Mouse (Mus musculus) A20 (cell line): ENCODE results near the gene Sorcs2.
"Not testable (repeated sequence)": the region's sequence is repeated elsewhere in the genome, so short reads cannot be mapped to it uniquely, and the experiment has no call there.

Experiments
- DNase-seq: peaks from one replicate; pipeline ENCODE4 v3.0.0-alpha.2; 2011; ENCODE audit warnings: low read depth, low spot score

Sorcs2 gene

GRCm38 (mm10) chr5:36390591-36390927, 7.4 kb downstream of the Sorcs2 start:
- DNase-seq, result not testable (repeated sequence)

DNA sequence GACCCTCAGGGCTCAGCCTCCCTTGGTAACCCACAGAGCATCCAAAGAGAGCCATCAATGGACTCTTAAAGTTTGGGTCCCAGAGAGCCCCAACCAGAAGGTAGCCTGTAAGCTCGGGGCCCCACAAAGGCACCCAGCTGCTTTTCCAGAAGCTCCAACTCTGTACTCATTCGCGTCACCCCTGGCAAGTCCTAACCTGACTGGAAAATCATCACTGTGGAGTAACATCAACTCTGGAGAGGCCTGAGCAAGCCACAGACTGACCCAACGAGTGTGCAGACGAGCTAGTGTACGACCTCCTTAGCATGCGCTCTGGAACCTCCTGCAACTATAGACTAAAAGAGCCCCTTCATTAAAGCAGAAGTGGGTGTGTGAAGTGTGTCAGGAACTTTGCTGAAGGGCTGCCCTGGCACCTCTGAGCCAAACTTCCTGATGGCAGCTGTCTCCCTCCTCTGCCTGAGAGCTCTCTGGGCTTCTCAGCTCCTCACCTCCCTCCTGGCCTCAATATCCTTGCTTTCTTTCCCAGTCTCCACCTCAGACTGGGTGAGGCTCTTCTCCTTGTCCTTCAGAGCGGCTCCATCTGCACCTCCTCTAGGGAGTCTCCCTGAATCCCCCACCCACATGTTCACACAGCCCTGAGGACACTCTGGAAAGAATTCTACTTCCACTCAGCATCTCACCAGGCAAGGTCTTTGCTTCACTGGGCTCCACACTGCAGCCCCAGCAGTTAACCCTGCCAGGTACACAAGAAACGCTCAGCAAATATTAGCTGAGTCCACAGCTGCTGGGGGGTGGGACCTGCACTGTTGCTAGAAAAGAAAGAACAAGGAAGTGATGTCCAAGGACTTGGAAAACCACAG, 8.0 kb downstream of the Sorcs2 start:
- DNase-seq, result no peak

- no peak for DNase-seq
Observed at GRCm38 (mm10) chr5:36385062-36385461, 12.9 kb downstream of the Sorcs2 start.

DNA sequence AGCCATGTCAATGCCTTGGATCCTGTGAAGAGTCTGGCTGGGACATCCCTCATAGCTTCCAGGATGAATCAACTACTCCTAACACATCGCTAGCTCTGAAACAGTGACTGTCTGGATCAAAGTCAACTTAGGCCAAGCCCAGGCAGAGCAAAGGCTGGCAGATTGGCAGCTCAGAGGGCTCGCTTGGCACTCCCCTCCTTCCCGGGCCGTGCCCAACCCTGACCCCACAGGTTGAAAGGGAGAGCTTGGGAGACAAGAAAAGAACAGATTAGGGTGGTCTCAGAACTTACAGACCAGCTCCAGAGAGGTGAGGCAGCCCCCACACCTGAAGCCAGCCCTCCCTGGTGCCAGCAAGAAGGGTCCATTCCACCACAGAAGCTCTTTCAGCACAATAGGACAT, 14.5 kb downstream of the Sorcs2 start:
- DNase-seq, result no peak

- DNase-seq, result no peak
Observed at GRCm38 (mm10) chr5:36382721-36383120, 15.2 kb downstream of the Sorcs2 start.

DNA sequence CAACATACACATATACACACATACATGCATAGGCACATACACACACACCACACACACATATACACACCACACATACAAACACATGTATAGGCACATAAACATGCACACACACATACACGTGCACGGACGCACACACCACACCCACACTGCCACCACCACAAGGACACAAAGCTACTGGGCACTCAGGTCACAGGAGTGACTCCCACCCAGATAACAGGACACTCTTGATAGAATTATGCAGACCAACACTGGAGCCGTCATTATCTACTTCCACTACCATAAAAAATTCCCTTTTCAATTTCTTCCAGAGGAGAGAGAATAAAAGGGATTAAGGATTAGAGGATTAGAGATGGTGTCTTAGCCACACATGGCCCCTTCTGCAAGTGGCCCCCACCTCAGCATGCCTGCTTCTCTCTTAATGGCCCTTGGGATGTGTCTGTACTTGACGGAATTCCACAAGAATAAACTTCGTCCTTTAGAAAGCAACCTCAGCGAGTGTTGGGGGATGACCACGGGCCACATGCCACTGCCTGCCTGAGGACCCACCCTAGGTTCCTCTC, 15.7 kb downstream of the Sorcs2 start:
- DNase-seq, result no peak

DNA sequence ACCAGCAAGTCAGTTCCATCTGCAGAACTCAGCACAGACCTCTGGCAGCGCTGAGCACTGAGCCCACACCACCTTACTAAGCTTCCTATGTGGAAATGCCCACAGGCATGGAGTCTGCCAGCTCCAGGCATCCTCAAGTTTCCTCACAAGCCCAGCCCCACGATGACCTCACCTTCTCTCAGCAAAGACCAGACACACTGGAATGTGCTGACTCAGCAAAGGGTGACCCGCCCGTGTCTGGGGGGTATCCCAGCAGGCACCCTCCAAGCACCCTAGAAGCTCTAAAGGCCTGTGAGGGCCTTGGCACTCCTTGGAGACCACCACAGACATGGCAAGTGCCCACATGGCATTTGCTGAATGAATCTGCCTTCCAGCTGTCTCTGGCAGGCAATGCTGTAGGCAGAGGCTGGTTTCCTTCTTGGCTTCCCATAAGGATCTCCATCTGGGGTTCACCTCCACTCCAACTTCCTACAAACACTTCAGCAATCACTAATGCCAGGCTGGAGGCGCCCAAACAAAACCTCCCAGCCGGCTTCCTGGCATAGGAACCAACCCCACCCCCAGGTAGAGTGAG, 17.9 kb downstream of the Sorcs2 start:
- no peak for DNase-seq

GRCm38 (mm10) chr5:36378370-36378738, 19.6 kb downstream of the Sorcs2 start:
- DNase-seq, result no peak

- peak; percentile 94 for DNase-seq
Observed at GRCm38 (mm10) chr5:36377456-36378369, 20.2 kb downstream of the Sorcs2 start.

GRCm38 (mm10) chr5:36375886-36376285, 22.1 kb downstream of the Sorcs2 start:
- peak; percentile 90 for DNase-seq

- DNase-seq, result peak; percentile 85
Observed at GRCm38 (mm10) chr5:36374221-36375050, 23.5 kb downstream of the Sorcs2 start.

DNA sequence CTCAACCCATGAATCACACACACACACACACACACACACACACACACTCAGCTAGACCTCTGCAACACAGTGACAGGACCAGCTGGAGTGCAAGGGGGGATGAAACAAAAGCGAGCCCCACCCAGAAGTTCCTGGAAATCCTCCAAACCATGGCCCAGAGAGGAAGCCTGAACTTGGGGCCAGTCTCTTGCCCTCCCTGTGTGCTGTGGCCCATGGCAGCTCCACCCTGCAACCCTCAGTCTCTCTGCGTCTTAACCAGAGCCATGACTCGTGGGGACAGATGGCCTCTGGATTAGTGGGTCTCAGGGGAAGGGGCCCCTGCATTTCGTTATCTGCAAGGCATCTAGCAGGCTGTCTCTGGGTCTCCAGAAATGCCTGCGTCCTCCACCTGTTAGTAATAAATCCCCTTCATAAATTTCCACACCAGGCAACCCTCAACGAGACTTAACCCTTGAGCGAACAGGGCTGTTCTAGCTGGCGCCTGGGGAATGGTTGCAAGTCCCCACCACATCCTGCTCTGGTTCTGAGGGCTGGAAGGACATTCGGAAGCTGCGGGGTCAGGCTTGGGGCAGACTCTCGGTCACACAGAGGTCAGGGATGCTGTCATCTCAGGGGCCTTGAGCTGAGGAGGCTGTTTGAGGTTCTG, 24.6 kb downstream of the Sorcs2 start:
- peak; percentile 83 for DNase-seq

DNA sequence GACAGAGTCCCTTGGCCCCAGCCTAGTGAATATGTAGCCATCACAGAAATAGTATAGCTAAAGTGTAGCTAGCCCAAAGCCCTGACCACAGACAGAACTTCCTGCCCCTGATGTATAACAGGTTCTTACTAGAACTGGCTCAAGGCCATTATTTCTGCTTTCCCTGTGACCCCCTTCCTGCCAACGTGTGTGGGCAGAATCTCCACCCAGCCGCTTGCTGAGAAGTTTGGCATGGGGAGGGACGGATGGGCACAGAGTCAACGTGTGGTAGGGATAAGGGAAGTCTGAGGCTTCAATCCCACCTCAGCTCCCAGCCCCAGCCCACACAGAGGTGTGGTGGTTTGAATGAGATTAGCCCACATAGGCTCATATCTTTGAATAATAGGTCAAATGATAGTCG, 26.2 kb downstream of the Sorcs2 start:
- no peak for DNase-seq

DNA sequence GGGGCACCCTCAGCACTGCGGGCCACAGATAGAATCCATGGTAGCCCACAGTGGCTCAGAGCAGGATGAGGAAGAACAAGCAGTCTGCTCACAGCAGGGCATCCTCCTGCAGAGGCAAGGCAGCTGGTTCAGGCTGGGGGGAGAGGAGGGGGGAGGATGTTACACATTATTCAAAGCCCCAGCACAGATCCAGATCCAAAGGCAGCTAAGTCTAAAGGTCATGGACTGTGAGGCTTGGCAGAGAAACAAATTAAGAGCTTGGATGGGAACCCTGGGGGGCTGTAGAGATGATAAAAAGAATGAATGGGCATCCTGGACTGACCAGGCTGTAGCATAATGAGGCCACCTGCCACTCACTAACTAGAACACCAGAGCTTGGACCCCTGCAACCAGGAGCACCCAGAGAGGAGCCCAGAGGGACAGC, 28.7 kb downstream of the Sorcs2 start:
- DNase-seq, result no peak

GRCm38 (mm10) chr5:36368511-36369135, 29.3 kb downstream of the Sorcs2 start:
- DNase-seq, result no peak

- DNase-seq, result no peak
Observed at GRCm38 (mm10) chr5:36367911-36368310, 30.0 kb downstream of the Sorcs2 start.

DNA sequence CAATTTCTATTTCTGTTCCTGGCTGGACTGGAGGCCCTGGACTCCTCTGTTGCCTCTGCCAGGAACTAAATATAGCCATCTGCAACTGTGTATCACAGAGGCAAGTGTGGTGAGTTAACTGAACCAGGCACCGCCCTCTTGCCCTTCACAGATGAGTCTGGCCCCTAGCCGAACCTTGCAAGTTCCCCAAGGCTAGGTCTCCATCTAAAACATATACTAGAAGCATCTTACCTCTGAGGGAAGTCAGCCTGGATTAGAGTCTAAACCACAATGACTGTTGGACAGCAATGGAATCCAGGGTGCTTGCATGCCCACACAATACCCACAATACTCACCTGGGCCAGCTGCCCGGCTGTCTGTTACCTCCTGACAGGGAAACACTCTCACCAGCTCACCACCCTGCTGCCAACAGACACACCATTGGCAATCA, 30.7 kb downstream of the Sorcs2 start:
- DNase-seq, result no peak

GRCm38 (mm10) chr5:36361749-36362148, 36.2 kb downstream of the Sorcs2 start:
- no peak for DNase-seq

DNA sequence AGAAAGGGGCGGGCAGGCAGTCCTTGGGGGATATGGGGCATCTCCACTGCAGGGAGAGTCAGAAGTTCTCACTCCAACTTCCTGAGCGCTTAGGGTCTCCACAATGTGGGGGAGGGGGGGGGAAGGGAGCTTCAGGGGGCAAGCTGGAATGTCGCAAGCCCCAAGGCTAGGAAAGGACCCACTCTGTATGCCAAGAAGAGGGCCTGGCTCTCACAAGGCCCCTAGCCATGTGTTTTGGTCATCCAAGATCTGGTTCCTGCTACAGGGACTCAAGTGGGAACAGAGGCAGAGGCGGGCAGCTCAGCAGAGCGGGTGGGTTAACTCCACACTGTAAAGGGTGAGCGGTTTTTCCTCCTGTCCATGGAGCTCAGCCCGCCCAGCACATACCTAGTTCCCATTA, 37.6 kb downstream of the Sorcs2 start:
- DNase-seq, result no peak
